Mouse (Mus musculus) cerebellum, adult 2 months (tissue): Measurements from ENCODE around the gene Hspa2. TPM values are rescaled to one million over a fixed set of nuclear protein-coding genes. Genes with fewer than 3 reads are reported as not detected.
A peak's percentile ranks its signal among the peaks of the same experiment; 100 is the strongest.

Source experiments
- DNase-seq, 2 experiments: peaks; one replicate each; pipeline ENCODE4 v3.0.0; 2021
- H3K27ac ChIP-seq: fragments of 200-500 bp; 2 replicates; pipeline ENCODE4 v1.5.1; 2012; ENCODE audit warnings: low read length, control low read depth, inconsistent platforms; ENCODE audit not compliant: insufficient read depth
- H3K27me3 ChIP-seq: fragments of 200-500 bp; 2 replicates; pipeline ENCODE4 v1.6.1; 2012; ENCODE audit warnings: inconsistent platforms, mild to moderate bottlenecking, low read length, moderate library complexity; ENCODE audit not compliant: control insufficient read depth, insufficient read depth
- H3K4me1 ChIP-seq: fragments of 200-500 bp; 2 replicates; pipeline ENCODE4 v1.6.1; 2011; ENCODE audit warnings: low read length; ENCODE audit not compliant: control insufficient read depth, insufficient read depth
- H3K4me3 ChIP-seq: fragments of 200-500 bp; replicated peaks from 2 replicates; pipeline ENCODE3; 2011; ENCODE audit warnings: mild to moderate bottlenecking, low read depth, low read length, control low read depth; ENCODE audit not compliant: insufficient read depth
- CTCF ChIP-seq: fragments of 200-500 bp; IDR thresholded peaks from 2 replicates; pipeline ENCODE4 v1.5.1; 2011; ENCODE audit warnings: low read depth, mild to moderate bottlenecking, control low read depth, low read length, moderate library complexity, borderline replicate concordance; ENCODE audit not compliant: insufficient read depth
- POLR2A ChIP-seq: fragments of 200-500 bp; IDR thresholded peaks from 2 replicates; pipeline ENCODE4 v1.6.1; 2011; ENCODE audit warnings: low read length, control low read depth, borderline replicate concordance; ENCODE audit not compliant: insufficient read depth
- WGBS: fragments of 180-500 bp; shearing (Covaris S2); methylation state at CpG from one replicate; pipeline ENCODE4 v1.1.7; 2018; 5-methylcytosine and 5-hydroxymethylcytosine counted together
- polyA plus RNA-seq: library from polyadenylated mRNA; depleted of rRNA; stranded (reverse); fragments of >200 nt; gene quantifications from 2 replicates; pipeline ENCODE4 v1.2.3, GENCODE M21; 2012

Hspa2 gene
- polyA plus RNA-seq, 1 experiment = 20.6 TPM

GRCm38 (mm10) chr12:76368201-76368789 is 35.7 kb upstream of the Hspa2 start:
- TF ChIP-seq POLR2A (no peak), CTCF (no peak)
- Histone ChIP-seq H3K4me1 (no peaks in the 10 kb centered on the region; the same call in 1 of the 2 replicates), H3K27ac (peak overlapping the region; percentile 56; the same call in 1 of the 2 replicates), H3K4me3 (peak overlapping the region; percentile 54), H3K27me3 (no peaks in the 10 kb centered on the region)
- peak; percentile 22 to 23 for DNase-seq
- 5% methylated on average over 9 of the region's 9 CpGs for WGBS

DNA sequence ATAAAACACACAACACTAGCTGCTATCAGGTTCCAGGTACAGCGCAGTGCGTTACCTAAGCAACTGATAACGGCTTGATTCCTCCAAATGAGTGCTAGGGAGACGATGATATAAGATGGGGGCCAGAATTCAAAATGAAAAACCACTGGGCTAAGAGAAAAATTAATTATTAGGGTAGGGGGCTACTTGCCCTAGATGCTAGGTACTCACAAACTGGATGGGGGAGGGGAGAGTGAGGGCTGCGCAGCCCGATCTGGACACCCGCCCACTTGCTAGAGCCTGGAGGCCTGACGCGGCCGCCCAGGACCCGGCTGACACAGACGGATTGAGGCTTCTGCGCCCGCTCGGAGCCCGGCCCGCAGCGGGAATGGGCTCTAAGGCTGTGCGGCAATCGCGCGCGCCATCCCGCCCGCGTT is 35.2 kb upstream of the Hspa2 start:
- DNase-seq = peak in 1 of 2 experiments; percentile 75
- Histone ChIP-seq H3K4me1 (no peaks in the 10 kb centered on the region; the same call in 1 of the 2 replicates), H3K27ac (peak overlapping the region; percentile 56), H3K27me3 (no peaks in the 10 kb centered on the region), H3K4me3 (peak overlapping the region; percentile 54)
- under 1% methylated on average over 26 of the region's 26 CpGs for WGBS
- TF ChIP-seq POLR2A (no peak), CTCF (no peak)

- H3K27ac ChIP-seq = peak within 1 kb of the TSS; percentile 70
- H3K4me3 ChIP-seq = peak within 1 kb of the TSS; percentile 65
- TF ChIP-seq CTCF (no peak), POLR2A (peak; percentile 58)
- peak; percentile 88 to 95 for DNase-seq
- under 1% methylated on average over 82 of the region's 96 CpGs for WGBS
- H3K4me1 ChIP-seq = no peaks in the 10 kb centered on the region; the same call in 1 of the 2 replicates
- H3K27me3 ChIP-seq = no peaks in the 10 kb centered on the region
These were observed 34.6 kb upstream of the Hspa2 start, which contains the start of gene Zbtb25 for GRCm38 (mm10) chr12:76369206-76369977. Zbtb25 (minus strand) TSS chr12:76369602.

- H3K27ac ChIP-seq = peak within 1 kb of the TSS; percentile 70
- WGBS = 1% methylated on average over 84 of the region's 99 CpGs
- TF ChIP-seq CTCF = no peak
- TF ChIP-seq POLR2A = peak; percentile 50; the same call in 1 of the 2 replicates
- H3K4me1 ChIP-seq = no peaks in the 10 kb centered on the region; the same call in 1 of the 2 replicates
- no peaks in the 10 kb centered on the region for H3K27me3 ChIP-seq
- H3K4me3 ChIP-seq = peak within 1 kb of the TSS; percentile 65
- DNase-seq = peak; percentile 79 to 82
These were observed 33.8 kb upstream of the Hspa2 start, which contains the start of gene Zbtb1 for GRCm38 (mm10) chr12:76369978-76370830. Zbtb1 (plus strand) TSS chr12:76370266.

DNA sequence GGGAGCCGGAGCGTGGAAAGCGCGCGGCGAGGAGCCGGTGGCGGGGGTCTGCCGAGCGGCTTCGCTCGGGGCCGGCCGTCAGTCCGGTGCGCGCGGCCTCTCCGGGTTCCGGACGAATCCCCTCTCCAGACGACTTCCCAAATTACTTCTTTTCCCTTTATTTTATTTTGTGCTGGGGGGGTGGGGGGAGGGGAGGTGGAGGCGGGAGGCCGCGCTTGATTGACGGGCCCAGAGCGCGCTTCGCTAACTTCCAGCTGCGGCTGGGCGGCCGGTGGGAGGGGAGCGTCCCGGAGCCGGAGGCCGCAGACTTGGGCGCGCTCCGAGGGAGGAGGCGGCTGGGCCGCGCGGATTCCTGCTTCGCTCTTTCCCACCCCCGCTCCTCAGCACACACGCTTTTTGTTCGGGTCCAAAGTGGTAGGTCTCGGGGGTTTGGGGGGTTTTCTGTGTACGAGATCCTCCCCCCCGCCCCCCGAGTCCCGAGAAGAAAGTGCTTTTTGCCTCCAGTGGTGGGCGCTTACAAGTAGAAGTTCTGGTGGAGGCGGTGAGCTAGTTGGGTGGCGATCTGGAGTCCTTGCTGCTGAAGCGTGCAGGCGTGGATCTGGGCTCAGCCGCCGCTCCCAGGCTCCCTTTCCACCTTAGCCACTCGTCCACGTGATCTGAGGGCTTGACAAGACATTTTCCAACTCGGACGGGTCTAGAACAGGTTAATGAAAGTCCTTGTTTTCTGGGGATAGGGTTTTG is 33.0 kb upstream of the Hspa2 start:
- DNase-seq = peak; percentile 66 to 68
- H3K4me3 ChIP-seq = peak overlapping the region; percentile 65
- WGBS = under 1% methylated on average over 60 of the region's 63 CpGs
- no peaks in the 10 kb centered on the region; the same call in 1 of the 2 replicates for H3K4me1 ChIP-seq
- peak overlapping the region; percentile 70 for H3K27ac ChIP-seq
- no peaks in the 10 kb centered on the region for H3K27me3 ChIP-seq
- TF ChIP-seq CTCF = no peak
- TF ChIP-seq POLR2A = no peak

DNA sequence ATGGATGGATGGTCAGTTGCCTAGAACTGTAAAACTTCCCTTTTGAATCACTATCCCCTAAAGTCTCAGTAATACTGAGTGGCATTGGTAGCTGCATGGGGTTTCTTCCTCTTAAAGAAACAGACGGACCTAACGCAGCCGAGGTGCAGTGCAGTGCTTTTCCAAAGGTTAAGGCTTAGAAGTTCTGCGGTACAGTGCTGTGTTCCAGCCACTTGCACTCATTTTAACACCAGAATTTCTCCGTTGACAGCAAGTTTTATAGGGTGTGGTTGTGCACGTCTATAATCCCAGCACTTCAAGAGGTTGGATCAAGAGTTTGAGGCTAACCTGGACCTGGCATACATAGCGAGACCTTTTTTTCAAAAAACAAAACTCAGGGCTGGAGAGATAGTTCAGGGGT is 31.9 kb upstream of the Hspa2 start:
- H3K4me1 ChIP-seq = no peaks in the 10 kb centered on the region; the same call in 1 of the 2 replicates
- no peak overlapping the region for H3K27ac ChIP-seq
- TF ChIP-seq CTCF = no peak
- H3K27me3 ChIP-seq = no peaks in the 10 kb centered on the region
- 69% methylated on average over 7 of the region's 7 CpGs for WGBS
- no peak overlapping the region for H3K4me3 ChIP-seq
- no peak for DNase-seq
